14 mouse cellular contexts compared by ENCODE assay signal in genomic region chr14:75138503-75138902, GRCm38 (mm10). TPM values are rescaled to one million over a fixed set of nuclear protein-coding genes. Genes with fewer than 3 reads are reported as not detected.
DNase-seq lines count a peak whose midpoint lies in the region; ATAC-seq lines count a peak whose summit lies in the region.
"Had no signal": no experiment of that assay in that cellular context is flagged by ENCODE, and none has a peak within 500 bp of the region (broad histone marks: within the 10 kb centered on the region; RNA-seq: fewer than 3 reads in every experiment).

No protein-coding gene starts in this region.

- no peaks in the 10 kb centered on the region for H3K27me3 ChIP-seq in heart, embryonic 14.5 days (ENCODE audit: control insufficient read depth, insufficient read depth, low read length)
- H3K27me3 ChIP-seq in liver, embryonic 12.5 days (replicated peaks): peaks cover 9% of the 10 kb centered on the region
- H3K27me3 ChIP-seq in stomach, embryonic 14.5 days (ENCODE audit: control insufficient read depth, insufficient read depth, low read length): no peaks in the 10 kb centered on the region
- H3K27me3 ChIP-seq: neural tube, embryonic 12.5 days had no signal

- H3K27ac ChIP-seq in heart, embryonic 14.5 days (replicated peaks in 1 of 2; ENCODE audit: control insufficient read depth in 1 of 2, insufficient read depth in 1 of 2, low read depth in 2 of 2, low read length in 2 of 2): no peak overlapping the region
- H3K27ac ChIP-seq in liver, embryonic 12.5 days: peak overlapping the region; percentile 97
- H3K27ac ChIP-seq in stomach, embryonic 14.5 days (ENCODE audit: low read length): no peak overlapping the region
- H3K27ac ChIP-seq: layer of hippocampus, adult 2 months; neural tube, embryonic 12.5 days had no signal

- no peak overlapping the region for H3K4me3 ChIP-seq in heart, embryonic 14.5 days (ENCODE audit: control insufficient read depth in 1 of 2, insufficient read depth in 1 of 2, low read depth in 1 of 2, low read length in 2 of 2)
- H3K4me3 ChIP-seq in liver, embryonic 12.5 days: peak overlapping the region; percentile 18; the same call in 1 of the 2 replicates
- H3K4me3 ChIP-seq in stomach, embryonic 14.5 days (ENCODE audit: low read depth, low read length): no peak overlapping the region
- H3K4me3 ChIP-seq: layer of hippocampus, adult 2 months; neural tube, embryonic 12.5 days had no signal

- H3K9ac ChIP-seq in heart, embryonic 14.5 days (ENCODE audit: low read length): no peak overlapping the region
- peak overlapping the region; percentile 49; the same call in 1 of the 2 replicates for H3K9ac ChIP-seq in liver, embryonic 12.5 days
- H3K9ac ChIP-seq in stomach, embryonic 14.5 days (replicated peaks; ENCODE audit: low read depth, low read length): no peak overlapping the region
- H3K9ac ChIP-seq: neural tube, embryonic 12.5 days had no signal

- no peak for ATAC-seq in heart, embryonic 14.5 days (ENCODE audit: insufficient number of reproducible peaks, insufficient read depth, low FRiP score, low read depth)
- ATAC-seq in liver, embryonic 12.5 days: peak; percentile 100
- peak; percentile 86; the same call in 1 of the 2 replicates for ATAC-seq in stomach, embryonic 14.5 days (ENCODE audit: insufficient number of reproducible peaks, insufficient read depth, low FRiP score, low read depth)
- ATAC-seq: inflammation-experienced regulatory T-cells, adult 6 months had no signal

- 11% methylated on average over 10 of the region's 10 CpGs for WGBS in heart, embryonic 14.5 days
- 18% methylated on average over 10 of the region's 10 CpGs for WGBS in liver, embryonic 12.5 days (ENCODE audit: insufficient replicate concordance)
- WGBS in stomach, embryonic 14.5 days: 63% methylated on average over 10 of the region's 10 CpGs

- no peak for DNase-seq in heart, adult 8-10 months (ENCODE audit: low spot score)
- peak; percentile 71 for DNase-seq in c-Kit-positive CD71-positive TER-119-negative erythroid progenitor cells, embryonic 14.5 days (ENCODE audit: low read depth)
- no peak for DNase-seq in left cerebral cortex, postnatal 36 days (ENCODE audit: low spot score in 2 of 2)
- no peak for DNase-seq in right cerebral cortex, postnatal 25 days
- no peak for DNase-seq in frontal cortex, postnatal 36 days (ENCODE audit: low spot score in 2 of 2)
- DNase-seq: heart, adult 18-20 months; thymus, postnatal 36 days had no signal

- H3K4me1 ChIP-seq in heart, embryonic 14.5 days (ENCODE audit: control insufficient read depth in 2 of 2, insufficient read depth in 2 of 2, low read length in 2 of 2): peaks cover 0 to 8% of the 10 kb centered on the region in 2 experiments; a peak in 3 of 4 replicates
- peaks cover 66% of the 10 kb centered on the region for H3K4me1 ChIP-seq in liver, embryonic 12.5 days
- H3K4me1 ChIP-seq in stomach, embryonic 14.5 days (ENCODE audit: control insufficient read depth, insufficient read depth, low read length): no peaks in the 10 kb centered on the region
- H3K4me1 ChIP-seq: neural tube, embryonic 12.5 days had no signal

- H3K9me3 ChIP-seq in heart, embryonic 14.5 days (ENCODE audit: control insufficient read depth, low read length): no peaks in the 10 kb centered on the region
- H3K9me3 ChIP-seq in liver, embryonic 12.5 days (replicated peaks): no peaks in the 10 kb centered on the region
- no peaks in the 10 kb centered on the region for H3K9me3 ChIP-seq in stomach, embryonic 14.5 days (ENCODE audit: control insufficient read depth, low read depth, low read length)
- H3K9me3 ChIP-seq: neural tube, embryonic 12.5 days had no signal

- H3K36me3 ChIP-seq in heart, embryonic 14.5 days (ENCODE audit: control insufficient read depth, insufficient read depth, low read length): no peaks in the 10 kb centered on the region
- H3K36me3 ChIP-seq in liver, embryonic 12.5 days: no peaks in the 10 kb centered on the region
- H3K36me3 ChIP-seq in stomach, embryonic 14.5 days (ENCODE audit: control insufficient read depth, insufficient read depth, low read length): no peaks in the 10 kb centered on the region
- H3K36me3 ChIP-seq: neural tube, embryonic 12.5 days had no signal

- intact Hi-C loops in left cerebral cortex, postnatal 36 days (cut with DNase I): no loop called here

- H3K4me2 ChIP-seq in heart, embryonic 14.5 days (ENCODE audit: low read length): peak overlapping the region; percentile 13; the same call in 1 of the 2 replicates
- H3K4me2 ChIP-seq in liver, embryonic 12.5 days: peak overlapping the region; percentile 57
- no peak overlapping the region for H3K4me2 ChIP-seq in stomach, embryonic 14.5 days (replicated peaks; ENCODE audit: low read depth, low read length)
- H3K4me2 ChIP-seq: neural tube, embryonic 12.5 days had no signal

RNA-seq across cellular contexts. Expression of gene Lcp1, which starts 7.6 kb away (rescaled TPM):
- 26.3 and 31.0 TPM in 2 replicates for polyA plus RNA-seq in heart, embryonic 14.5 days (2014; fragmentation: Nextera tagmentation; extraction: Ambion mirVana)
- total RNA-seq in heart, adult 8-10 months (2022): 10 to 100 TPM in 3 of 4 experiments, 1 to 10 TPM in 1; 8.8 to 14.3 (median 11.4) TPM
- polyA plus RNA-seq in liver, embryonic 12.5 days (2016; fragmentation: Nextera tagmentation; extraction: Ambion mirVana): 36.2 and 39.8 TPM in 2 replicates
- polyA plus RNA-seq in stomach, embryonic 14.5 days (2014; fragmentation: Nextera tagmentation; extraction: Ambion mirVana): 47.0 and 59.7 TPM in 2 replicates
- total RNA-seq in left cerebral cortex, postnatal 36 days (2021): 1 to 10 TPM; 6.2 to 9.0 TPM

RNA-seq across cellular contexts. Expression of gene Lrrc63, which starts 7.8 kb away (rescaled TPM):
- not detected in 2 replicates for polyA plus RNA-seq in heart, embryonic 14.5 days (2014; fragmentation: Nextera tagmentation; extraction: Ambion mirVana)
- not detected for total RNA-seq in heart, adult 8-10 months (2022)
- polyA plus RNA-seq in liver, embryonic 12.5 days (2016; fragmentation: Nextera tagmentation; extraction: Ambion mirVana): not detected in 2 replicates
- polyA plus RNA-seq in stomach, embryonic 14.5 days (2014; fragmentation: Nextera tagmentation; extraction: Ambion mirVana): not detected in 2 replicates
- total RNA-seq in left cerebral cortex, postnatal 36 days (2021): under 1 TPM in 1 of 2 experiments, not detected in 1; 0.12 TPM
- total RNA-seq: heart, adult 18-20 months; layer of hippocampus, adult 2 months had no signal
- polyA plus RNA-seq: inflammation-experienced regulatory T-cells, adult 6 months; limb, embryonic 11.5 days had no signal
